ENCODE assay signal across 6 mouse cellular contexts in the genomic region with DNA sequence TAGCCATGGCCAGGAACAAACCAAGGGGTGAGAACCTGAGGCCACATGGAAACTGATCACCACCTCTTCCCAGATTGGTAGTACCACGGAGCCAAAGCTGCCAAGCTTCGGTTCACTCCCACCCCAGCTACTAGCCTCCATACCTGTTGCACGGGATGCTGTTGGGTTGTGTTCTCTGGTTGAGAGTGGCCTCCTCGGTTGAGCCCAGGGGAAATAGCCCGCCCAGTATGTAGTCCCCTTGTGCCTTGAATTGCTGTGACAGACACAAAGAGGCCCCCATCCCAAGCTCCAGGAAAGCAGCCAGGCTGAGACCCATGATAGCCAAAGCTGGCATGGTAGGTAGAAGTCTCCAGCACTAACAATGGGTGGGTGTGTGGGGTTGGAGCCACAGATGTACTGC.
"Had no signal": no experiment of that assay in that cellular context is flagged by ENCODE, and none has a peak within 500 bp of the region (broad histone marks: within the 10 kb centered on the region; RNA-seq: fewer than 3 reads in every experiment).

A gene (minus strand): TSS at position 362 of the 400 bp plus-strand sequence.

- DNase-seq: kidney, adult 8-10 months; kidney, postnatal 4 days; left cerebral cortex, postnatal 4 days; lung, adult 18-20 months; thymus, postnatal 4 days had no signal

- ATAC-seq: midbrain, embryonic 16.5 days had no signal
